Mouse (Mus musculus) CD4-positive naive resting alpha-beta T cell, adult 57 days (primary cell): ENCODE measurements around the gene Slc1a6. TPM values are rescaled to one million over a fixed set of nuclear protein-coding genes. Genes with fewer than 3 reads are reported as not detected.

Experiments
- total RNA-seq: library from RNA; stranded (reverse); gene quantifications from one replicate; pipeline ENCODE4 v1.2.4, GENCODE M21; 2023

The Slc1a6 gene
- total RNA-seq = not detected

DNA sequence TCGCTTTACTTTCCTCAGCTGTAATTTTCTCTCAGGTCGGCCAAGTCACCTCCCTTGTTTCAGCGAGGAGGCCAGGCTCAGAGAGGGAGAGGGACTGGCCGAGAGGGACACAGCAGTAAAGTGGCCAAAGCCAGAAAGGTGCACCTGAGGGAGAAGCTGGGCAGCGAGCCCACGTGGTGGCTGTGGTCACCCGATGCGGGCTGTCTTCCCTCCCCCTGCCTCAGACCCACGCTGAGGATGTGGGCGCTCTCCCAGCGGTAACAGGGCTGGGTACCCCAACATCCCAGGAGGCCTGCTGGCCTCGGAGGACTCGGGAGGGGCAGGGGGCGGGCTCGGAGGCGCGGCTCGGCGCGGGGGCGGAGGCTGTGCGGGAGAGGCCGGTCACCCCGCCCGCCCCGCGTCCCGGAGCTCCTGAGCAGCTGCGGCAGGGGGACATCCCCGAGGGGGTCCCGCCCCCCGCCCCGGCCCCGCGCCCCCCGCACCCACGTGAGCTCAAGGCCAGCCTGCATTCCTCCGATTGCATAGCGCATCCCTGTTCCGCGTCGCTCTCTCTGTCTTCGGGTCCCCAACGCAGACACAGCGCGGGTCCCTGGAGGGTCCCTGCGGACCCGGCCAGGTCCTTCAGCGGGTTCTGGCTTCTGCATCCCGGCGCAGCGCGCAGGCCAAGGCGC, at the start of gene Slc1a6:
TSS of gene Slc1a6 (plus strand) at position 516 of the 671 bp plus-strand sequence.

DNA sequence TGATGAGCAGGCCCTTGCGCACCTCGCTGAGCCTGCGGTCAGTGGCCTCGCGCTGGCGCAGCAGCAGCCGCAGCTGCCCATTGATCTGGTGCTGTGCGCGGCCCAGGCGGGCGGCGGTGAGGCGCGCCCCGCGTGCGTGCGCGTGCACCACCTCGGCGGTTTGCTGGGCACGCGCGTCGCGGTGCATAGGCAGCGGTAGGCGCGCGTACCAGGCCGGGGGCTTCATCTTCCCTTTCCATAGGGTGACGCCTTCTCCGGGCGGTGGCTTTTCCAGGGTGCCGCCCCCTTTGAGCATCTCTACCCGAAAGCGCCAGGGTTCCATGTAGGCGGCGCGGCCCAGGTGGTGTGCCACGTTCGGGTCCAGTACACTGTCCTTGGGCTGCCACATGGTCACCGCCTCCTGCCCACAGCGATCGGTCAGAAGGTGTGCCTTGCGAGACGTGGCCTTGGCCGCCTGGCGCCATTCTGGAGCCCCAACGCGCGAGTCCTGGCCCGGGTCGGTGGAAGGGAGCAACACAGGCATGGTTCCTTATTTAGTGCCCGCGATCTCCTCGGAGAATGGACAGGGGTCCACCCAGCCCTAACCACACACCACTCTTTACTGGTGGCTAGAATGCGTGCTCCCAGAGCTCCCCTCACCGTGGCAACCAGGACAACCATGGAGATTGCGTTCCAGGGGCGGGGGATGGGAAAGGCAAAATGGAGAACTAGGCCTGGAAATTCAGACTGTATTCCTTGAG, 27.7 kb upstream of the Slc1a6 start, which contains the start of gene Ccdc105:
TSS of gene Ccdc105 (minus strand) at position 614 of the 740 bp plus-strand sequence.

DNA sequence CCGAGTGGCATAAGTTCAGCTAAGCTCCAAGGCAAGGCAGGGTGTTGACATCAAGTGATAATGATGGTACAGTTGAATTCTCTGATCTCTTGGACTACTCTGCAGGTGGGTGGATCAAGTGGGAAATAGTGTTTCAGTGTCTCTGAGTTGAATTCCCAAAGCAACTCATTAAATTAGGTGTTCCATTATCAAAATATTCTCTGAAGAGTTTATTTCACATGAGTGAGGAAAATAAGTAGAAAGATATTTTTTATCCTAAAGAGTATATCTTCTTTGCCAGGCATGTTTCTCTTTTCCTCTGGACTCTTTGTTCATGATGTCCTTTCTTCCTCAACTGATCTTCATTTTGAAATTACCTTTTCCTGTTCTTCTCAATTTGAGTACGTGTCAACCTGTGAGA, 71.8 kb downstream of the Slc1a6 start, which contains the start of gene Olfr1356:
TSS of gene Olfr1356 (minus strand) at position 101 of the 400 bp plus-strand sequence.

Other genes with a start within 250 kb of the Slc1a6 start
- gene Ilvbl, start 206.2 kb upstream of the Slc1a6 start, total RNA-seq = 107 TPM
- gene Syde1, start 188.5 kb upstream of the Slc1a6 start, total RNA-seq = 1.6 TPM
- not detected for gene Olfr1357, start 162.4 kb upstream of the Slc1a6 start, total RNA-seq
- not detected for gene Casp14, start 62.2 kb upstream of the Slc1a6 start, total RNA-seq
- not detected for gene Ccdc105, start 27.4 kb upstream of the Slc1a6 start, total RNA-seq
- not detected for gene Olfr1356, start 71.7 kb downstream of the Slc1a6 start, total RNA-seq
- gene Olfr1355, start 95.0 kb downstream of the Slc1a6 start, total RNA-seq = not detected
- gene Olfr1354, start 132.7 kb downstream of the Slc1a6 start, total RNA-seq = not detected
- not detected for gene Olfr8, start 170.1 kb downstream of the Slc1a6 start, total RNA-seq
- gene Olfr1353, start 182.8 kb downstream of the Slc1a6 start, total RNA-seq = not detected
- not detected for gene Olfr1352, start 200.6 kb downstream of the Slc1a6 start, total RNA-seq
- gene Olfr1351, start 232.0 kb downstream of the Slc1a6 start, total RNA-seq = not detected
- not detected for gene Olfr57, start 248.2 kb downstream of the Slc1a6 start, total RNA-seq